Mouse (Mus musculus) G1E (cell line): Measurements from ENCODE around the gene Chst11.

Source experiments
- CTCF ChIP-seq: IDR thresholded peaks from 2 replicates; pipeline ENCODE4 v1.5.1; 2012; ENCODE audit warnings: low read depth, low read length, inconsistent platforms, mixed read lengths
- GATA2 ChIP-seq: IDR thresholded peaks from 2 replicates; pipeline ENCODE4 v1.6.1; 2012; ENCODE audit warnings: low read depth, low read length, inconsistent platforms, borderline replicate concordance
- POLR2AphosphoS5 ChIP-seq: IDR thresholded peaks from 2 replicates; pipeline ENCODE4 v1.6.1; 2012; ENCODE audit warnings: low read depth, low read length, inconsistent platforms; ENCODE audit not compliant: insufficient replicate concordance
- TAL1 ChIP-seq: conservative IDR thresholded peaks from 2 replicates; pipeline ENCODE4 v1.6.1; 2012; ENCODE audit warnings: low read depth, low read length, inconsistent platforms, mixed read lengths

GRCm38 (mm10) chr10:83126447-83126846 is 141.1 kb downstream of the Chst11 start:
- TF ChIP-seq CTCF = no peak
- no peak for TF ChIP-seq POLR2AphosphoS5
- TF ChIP-seq TAL1 = no peak
- TF ChIP-seq GATA2 = no peak
